Mouse (Mus musculus): ENCODE measurements around the gene Gm6763. TPM values are rescaled to one million over a fixed set of nuclear protein-coding genes. Genes with fewer than 3 reads are reported as not detected.
"Not testable (repeated sequence)": the region's sequence is repeated elsewhere in the genome, so short reads cannot be mapped to it uniquely, and the experiment has no call there.

Gm6763 gene
- not detected in 2 replicates for polyA plus RNA-seq (2016; fragmentation: Nextera tagmentation; extraction: Ambion mirVana)

DNA sequence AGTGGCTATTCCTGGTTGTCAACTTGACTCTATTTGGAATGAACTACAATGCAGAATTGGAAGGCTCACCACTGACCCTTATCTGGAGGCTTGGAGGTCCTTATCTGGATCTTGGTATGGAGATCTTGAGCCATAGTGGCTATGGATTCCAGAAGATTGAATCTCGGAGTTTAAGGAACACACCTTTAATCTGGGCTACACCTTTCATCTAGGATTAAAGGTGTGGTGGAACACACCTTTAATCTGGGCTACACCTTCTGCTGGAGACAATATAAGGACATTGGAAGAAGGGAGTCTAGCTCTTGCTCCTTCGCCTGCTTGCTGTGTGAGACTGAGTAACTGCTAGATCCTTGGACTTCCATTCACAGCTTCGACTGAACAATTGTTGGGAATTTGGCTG lies at the start of gene Gm6763:
Gene Gm6763 (plus strand): TSS at position 301 of the 400 bp plus-strand sequence.
- DNase-seq (ENCODE audit: low spot score); H3K27ac ChIP-seq; H3K4me3 ChIP-seq; H3K36me3 ChIP-seq; H3K9me3 ChIP-seq (replicated peaks); H3K4me1 ChIP-seq; H3K27me3 ChIP-seq (ENCODE audit: low read depth, poor library complexity, severe bottlenecking): not testable (repeated sequence)
- no CpG with 5 or more reads among the region's 3 CpGs for WGBS

DNA sequence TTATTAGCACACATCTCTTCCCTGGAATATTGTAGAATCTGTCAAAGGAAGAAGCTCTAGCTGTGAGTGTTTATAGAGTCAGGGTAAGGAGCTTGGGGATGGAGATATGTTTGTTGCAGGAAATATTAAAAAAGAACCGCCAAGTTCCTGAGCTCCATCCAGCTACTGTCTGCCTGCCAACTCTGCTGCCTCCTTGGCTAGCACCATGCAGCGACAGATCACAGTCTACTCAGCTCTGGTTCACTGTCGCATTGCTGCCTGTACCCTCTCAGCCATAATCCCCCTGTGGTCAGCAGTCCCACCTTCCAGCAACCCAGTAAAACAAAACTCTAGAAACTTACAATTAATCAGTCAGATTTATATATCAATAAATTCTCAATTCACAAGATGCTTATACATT lies 41.3 kb upstream of the Gm6763 start:
- H3K36me3 ChIP-seq, result no peaks in the 10 kb centered on the region
- no peak overlapping the region for H3K27ac ChIP-seq
- H3K27me3 ChIP-seq (ENCODE audit: low read depth, poor library complexity, severe bottlenecking), result no peaks in the 10 kb centered on the region
- H3K4me3 ChIP-seq, result no peak overlapping the region
- DNase-seq (ENCODE audit: low spot score), result no peak
- no peaks in the 10 kb centered on the region for H3K9me3 ChIP-seq (replicated peaks)
- 85% methylated on average over 3 of the region's 3 CpGs for WGBS
- H3K4me1 ChIP-seq, result no peaks in the 10 kb centered on the region

DNA sequence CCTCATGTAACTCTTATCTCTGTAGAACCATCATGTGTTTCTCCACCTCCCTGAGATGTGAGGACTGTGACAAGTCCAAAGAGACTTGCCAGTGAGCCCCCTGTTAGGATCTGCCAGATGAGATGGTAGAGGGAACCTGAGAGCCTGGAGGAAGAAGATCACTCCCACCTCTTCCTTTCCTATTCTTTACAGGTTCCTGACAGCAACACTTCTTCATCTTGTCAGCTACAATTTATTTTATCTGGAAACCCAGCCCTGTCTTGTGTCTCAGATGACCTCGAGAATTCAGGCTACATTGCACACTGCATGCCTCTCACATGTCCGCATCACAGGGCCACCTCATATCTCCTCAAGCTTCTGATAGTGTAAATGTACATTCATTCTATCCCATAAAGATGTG lies 33.0 kb upstream of the Gm6763 start:
- Histone ChIP-seq H3K36me3 (no peaks in the 10 kb centered on the region), H3K9me3 (replicated peaks) (no peaks in the 10 kb centered on the region), H3K4me3 (no peak overlapping the region), H3K27ac (no peak overlapping the region), H3K4me1 (no peaks in the 10 kb centered on the region), H3K27me3 (ENCODE audit: low read depth, poor library complexity, severe bottlenecking) (no peaks in the 10 kb centered on the region)
- 72% methylated on average over 2 of the region's 2 CpGs for WGBS
- DNase-seq (ENCODE audit: low spot score), result no peak

DNA sequence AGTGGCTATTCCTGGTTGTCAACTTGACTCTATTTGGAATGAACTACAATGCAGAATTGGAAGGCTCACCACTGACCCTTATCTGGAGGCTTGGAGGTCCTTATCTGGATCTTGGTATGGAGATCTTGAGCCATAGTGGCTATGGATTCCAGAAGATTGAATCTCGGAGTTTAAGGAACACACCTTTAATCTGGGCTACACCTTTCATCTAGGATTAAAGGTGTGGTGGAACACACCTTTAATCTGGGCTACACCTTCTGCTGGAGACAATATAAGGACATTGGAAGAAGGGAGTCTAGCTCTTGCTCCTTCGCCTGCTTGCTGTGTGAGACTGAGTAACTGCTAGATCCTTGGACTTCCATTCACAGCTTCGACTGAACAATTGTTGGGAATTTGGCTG lies 8.6 kb upstream of the Gm6763 start, which contains the start of gene Gm21293:
Gene Gm21293 (plus strand): TSS at position 301 of the 400 bp plus-strand sequence.
- DNase-seq (ENCODE audit: low spot score); H3K36me3 ChIP-seq; H3K27ac ChIP-seq; H3K4me3 ChIP-seq; H3K27me3 ChIP-seq (ENCODE audit: low read depth, poor library complexity, severe bottlenecking); H3K9me3 ChIP-seq (replicated peaks); H3K4me1 ChIP-seq: not testable (repeated sequence)
- WGBS, result no CpG with 5 or more reads among the region's 3 CpGs

DNA sequence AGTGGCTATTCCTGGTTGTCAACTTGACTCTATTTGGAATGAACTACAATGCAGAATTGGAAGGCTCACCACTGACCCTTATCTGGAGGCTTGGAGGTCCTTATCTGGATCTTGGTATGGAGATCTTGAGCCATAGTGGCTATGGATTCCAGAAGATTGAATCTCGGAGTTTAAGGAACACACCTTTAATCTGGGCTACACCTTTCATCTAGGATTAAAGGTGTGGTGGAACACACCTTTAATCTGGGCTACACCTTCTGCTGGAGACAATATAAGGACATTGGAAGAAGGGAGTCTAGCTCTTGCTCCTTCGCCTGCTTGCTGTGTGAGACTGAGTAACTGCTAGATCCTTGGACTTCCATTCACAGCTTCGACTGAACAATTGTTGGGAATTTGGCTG lies 8.4 kb downstream of the Gm6763 start, which contains the start of gene Gm8764:
Gene Gm8764 (plus strand): TSS at position 301 of the 400 bp plus-strand sequence.
- not testable (repeated sequence) for H3K27me3 ChIP-seq (ENCODE audit: low read depth, poor library complexity, severe bottlenecking); H3K4me1 ChIP-seq; H3K9me3 ChIP-seq (replicated peaks); H3K36me3 ChIP-seq; H3K4me3 ChIP-seq; H3K27ac ChIP-seq; DNase-seq (ENCODE audit: low spot score)
- no CpG with 5 or more reads among the region's 3 CpGs for WGBS

DNA sequence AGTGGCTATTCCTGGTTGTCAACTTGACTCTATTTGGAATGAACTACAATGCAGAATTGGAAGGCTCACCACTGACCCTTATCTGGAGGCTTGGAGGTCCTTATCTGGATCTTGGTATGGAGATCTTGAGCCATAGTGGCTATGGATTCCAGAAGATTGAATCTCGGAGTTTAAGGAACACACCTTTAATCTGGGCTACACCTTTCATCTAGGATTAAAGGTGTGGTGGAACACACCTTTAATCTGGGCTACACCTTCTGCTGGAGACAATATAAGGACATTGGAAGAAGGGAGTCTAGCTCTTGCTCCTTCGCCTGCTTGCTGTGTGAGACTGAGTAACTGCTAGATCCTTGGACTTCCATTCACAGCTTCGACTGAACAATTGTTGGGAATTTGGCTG lies 16.9 kb downstream of the Gm6763 start, which contains the start of gene Gm21304:
Gene Gm21304 (plus strand): TSS at position 301 of the 400 bp plus-strand sequence.
- H3K27me3 ChIP-seq (ENCODE audit: low read depth, poor library complexity, severe bottlenecking); DNase-seq (ENCODE audit: low spot score): not testable (repeated sequence)

DNA sequence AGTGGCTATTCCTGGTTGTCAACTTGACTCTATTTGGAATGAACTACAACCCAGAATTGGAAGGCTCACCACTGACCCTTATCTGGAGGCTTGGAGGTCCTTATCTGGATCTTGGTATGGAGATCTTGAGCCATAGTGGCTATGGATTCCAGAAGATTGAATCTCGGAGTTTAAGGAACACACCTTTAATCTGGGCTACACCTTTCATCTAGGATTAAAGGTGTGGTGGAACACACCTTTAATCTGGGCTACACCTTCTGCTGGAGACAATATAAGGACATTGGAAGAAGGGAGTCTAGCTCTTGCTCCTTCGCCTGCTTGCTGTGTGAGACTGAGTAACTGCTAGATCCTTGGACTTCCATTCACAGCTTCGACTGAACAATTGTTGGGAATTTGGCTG lies 25.4 kb downstream of the Gm6763 start, which contains the start of gene Gm21312:
Gene Gm21312 (plus strand): TSS at position 301 of the 400 bp plus-strand sequence.
- not testable (repeated sequence) for DNase-seq (ENCODE audit: low spot score)

More for the DNA sequence above, 16.9 kb downstream of the Gm6763 start, which contains the start of gene Gm21304:
- H3K4me3 ChIP-seq; H3K27ac ChIP-seq; H3K36me3 ChIP-seq; H3K9me3 ChIP-seq (replicated peaks); H3K4me1 ChIP-seq: not testable (repeated sequence)
- WGBS, result no CpG with 5 or more reads among the region's 3 CpGs

DNA sequence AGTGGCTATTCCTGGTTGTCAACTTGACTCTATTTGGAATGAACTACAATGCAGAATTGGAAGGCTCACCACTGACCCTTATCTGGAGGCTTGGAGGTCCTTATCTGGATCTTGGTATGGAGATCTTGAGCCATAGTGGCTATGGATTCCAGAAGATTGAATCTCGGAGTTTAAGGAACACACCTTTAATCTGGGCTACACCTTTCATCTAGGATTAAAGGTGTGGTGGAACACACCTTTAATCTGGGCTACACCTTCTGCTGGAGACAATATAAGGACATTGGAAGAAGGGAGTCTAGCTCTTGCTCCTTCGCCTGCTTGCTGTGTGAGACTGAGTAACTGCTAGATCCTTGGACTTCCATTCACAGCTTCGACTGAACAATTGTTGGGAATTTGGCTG lies 33.9 kb downstream of the Gm6763 start, which contains the start of gene Gm20765:
Gene Gm20765 (plus strand): TSS at position 301 of the 400 bp plus-strand sequence.
- DNase-seq (ENCODE audit: low spot score); H3K4me3 ChIP-seq; H3K36me3 ChIP-seq; H3K9me3 ChIP-seq (replicated peaks); H3K27me3 ChIP-seq (ENCODE audit: low read depth, poor library complexity, severe bottlenecking); H3K4me1 ChIP-seq; H3K27ac ChIP-seq: not testable (repeated sequence)
- no CpG with 5 or more reads among the region's 3 CpGs for WGBS

More for the DNA sequence above, 25.4 kb downstream of the Gm6763 start, which contains the start of gene Gm21312:
- H3K27ac ChIP-seq; H3K9me3 ChIP-seq (replicated peaks); H3K27me3 ChIP-seq (ENCODE audit: low read depth, poor library complexity, severe bottlenecking); H3K4me3 ChIP-seq; H3K4me1 ChIP-seq; H3K36me3 ChIP-seq: not testable (repeated sequence)
- WGBS, result no CpG with 5 or more reads among the region's 3 CpGs

DNA sequence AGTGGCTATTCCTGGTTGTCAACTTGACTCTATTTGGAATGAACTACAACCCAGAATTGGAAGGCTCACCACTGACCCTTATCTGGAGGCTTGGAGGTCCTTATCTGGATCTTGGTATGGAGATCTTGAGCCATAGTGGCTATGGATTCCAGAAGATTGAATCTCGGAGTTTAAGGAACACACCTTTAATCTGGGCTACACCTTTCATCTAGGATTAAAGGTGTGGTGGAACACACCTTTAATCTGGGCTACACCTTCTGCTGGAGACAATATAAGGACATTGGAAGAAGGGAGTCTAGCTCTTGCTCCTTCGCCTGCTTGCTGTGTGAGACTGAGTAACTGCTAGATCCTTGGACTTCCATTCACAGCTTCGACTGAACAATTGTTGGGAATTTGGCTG lies 42.4 kb downstream of the Gm6763 start, which contains the start of gene Gm4340:
Gene Gm4340 (plus strand): TSS at position 301 of the 400 bp plus-strand sequence.
- not testable (repeated sequence) for H3K4me3 ChIP-seq; H3K4me1 ChIP-seq; H3K36me3 ChIP-seq; H3K27ac ChIP-seq; DNase-seq (ENCODE audit: low spot score); H3K27me3 ChIP-seq (ENCODE audit: low read depth, poor library complexity, severe bottlenecking); H3K9me3 ChIP-seq (replicated peaks)
- no CpG with 5 or more reads among the region's 3 CpGs for WGBS

Other genes starting within 250 kb of the Gm6763 start
- not detected in 2 replicates for gene Gm21293, start 8.5 kb upstream of the Gm6763 start, polyA plus RNA-seq (2016; fragmentation: Nextera tagmentation; extraction: Ambion mirVana)
- gene Gm8764, start 8.5 kb downstream of the Gm6763 start, polyA plus RNA-seq (2016; fragmentation: Nextera tagmentation; extraction: Ambion mirVana), result not detected in 2 replicates
- not detected in 2 replicates for gene Gm21304, start 17.0 kb downstream of the Gm6763 start, polyA plus RNA-seq (2016; fragmentation: Nextera tagmentation; extraction: Ambion mirVana)
- not detected in 2 replicates for gene Gm21312, start 25.5 kb downstream of the Gm6763 start, polyA plus RNA-seq (2016; fragmentation: Nextera tagmentation; extraction: Ambion mirVana)
- gene Gm20765, start 34.0 kb downstream of the Gm6763 start, polyA plus RNA-seq (2016; fragmentation: Nextera tagmentation; extraction: Ambion mirVana), result not detected in 2 replicates
- not detected in 2 replicates for gene Gm4340, start 42.5 kb downstream of the Gm6763 start, polyA plus RNA-seq (2016; fragmentation: Nextera tagmentation; extraction: Ambion mirVana)

Data from limb, embryonic 10.5 days (tissue).